Mouse (Mus musculus) hindbrain, embryonic 14.5 days (tissue): Measurements from ENCODE around the gene Jph3. TPM values are rescaled to one million over a fixed set of nuclear protein-coding genes. Genes with fewer than 3 reads are reported as not detected.

Experiments
- ATAC-seq: fragments of 200-750 bp; cut with Nextera tagmentation; 2 replicates; pipeline ENCODE4 v1.8.0; 2017; ENCODE audit warnings: moderate number of reproducible peaks, mild to moderate bottlenecking, moderate TSS enrichment, moderate library complexity; ENCODE audit not compliant: low FRiP score
- DNase-seq: peaks from one replicate; pipeline ENCODE4 v3.0.0-alpha.2; 2015; ENCODE audit warnings: low spot score
- H3K27ac ChIP-seq: fragments of 300-500 bp; sonication (generic); 2 replicates; pipeline ENCODE4 v1.5.1; 2014; ENCODE audit warnings: mild to moderate bottlenecking, moderate library complexity
- H3K27me3 ChIP-seq: fragments of 300-500 bp; sonication (generic); 2 replicates; pipeline ENCODE4 v1.6.1; 2014; ENCODE audit warnings: mild to moderate bottlenecking, low read length, mixed read lengths; ENCODE audit not compliant: control insufficient read depth, insufficient read depth
- H3K36me3 ChIP-seq: fragments of 300-500 bp; sonication (generic); replicated peaks from 2 replicates; pipeline ENCODE4 v1.6.1; 2014; ENCODE audit not compliant: control insufficient read depth, insufficient read depth
- H3K4me1 ChIP-seq: fragments of 300-500 bp; sonication (generic); replicated peaks from 2 replicates; pipeline ENCODE4 v1.6.1; 2014; ENCODE audit warnings: antibody characterized with exemption, low read length, mixed read lengths; ENCODE audit not compliant: control insufficient read depth, insufficient read depth
- H3K4me2 ChIP-seq: fragments of 300-500 bp; sonication (generic); replicated peaks from 2 replicates; pipeline ENCODE4 v1.6.1; 2014; ENCODE audit warnings: mild to moderate bottlenecking, moderate library complexity
- H3K4me3 ChIP-seq: fragments of 300-500 bp; sonication (generic); replicated peaks from 2 replicates; pipeline ENCODE4 v1.5.1; 2014; ENCODE audit warnings: mild to moderate bottlenecking, low read length
- H3K9ac ChIP-seq: fragments of 300-500 bp; sonication (generic); 2 replicates; pipeline ENCODE4 v1.6.1; 2014
- H3K9me3 ChIP-seq: fragments of 300-500 bp; sonication (generic); 2 replicates; pipeline ENCODE4 v1.6.1; 2016; ENCODE audit warnings: low read length; ENCODE audit not compliant: control insufficient read depth
- WGBS: fragments of 180-500 bp; shearing (Covaris S2); extraction: QIAGEN DNeasy Blood & Tissue Kit; methylation state at CpG from one replicate; pipeline ENCODE4 v1.1.7; 2014; 5-methylcytosine and 5-hydroxymethylcytosine counted together
- polyA plus RNA-seq: library from polyadenylated mRNA; unstranded; fragments of >200 nt; fragmentation: Nextera tagmentation; extraction: Ambion mirVana; gene quantifications from 2 replicates; pipeline ENCODE4 v1.2.1, GENCODE M21; 2014

Jph3 gene
- polyA plus RNA-seq, 1 experiment from 2014 or later, result 93.1 TPM

GRCm38 (mm10) chr8:121809524-121810155, 80.2 kb downstream of the Jph3 start:
- no peak for DNase-seq
- peaks cover 59% of the 10 kb centered on the region for H3K36me3 ChIP-seq
- WGBS, result 94% methylated on average over 11 of the region's 11 CpGs

GRCm38 (mm10) chr8:121811502-121811901, 82.1 kb downstream of the Jph3 start:
- H3K27me3 ChIP-seq, result no peaks in the 10 kb centered on the region
- H3K4me2 ChIP-seq, result no peak overlapping the region
- DNase-seq, result no peak
- peaks cover 54% of the 10 kb centered on the region for H3K36me3 ChIP-seq
- no peak overlapping the region for H3K4me3 ChIP-seq
- no peaks in the 10 kb centered on the region for H3K9me3 ChIP-seq
- no peaks in the 10 kb centered on the region for H3K4me1 ChIP-seq
- no peak for ATAC-seq
- no peak overlapping the region for H3K27ac ChIP-seq
- no peak overlapping the region for H3K9ac ChIP-seq
- 97% methylated on average over 3 of the region's 3 CpGs for WGBS

More at GRCm38 (mm10) chr8:121809524-121810155, 80.2 kb downstream of the Jph3 start:
- no peaks in the 10 kb centered on the region for H3K27me3 ChIP-seq
- no peak overlapping the region for H3K9ac ChIP-seq
- H3K9me3 ChIP-seq, result no peaks in the 10 kb centered on the region
- no peak overlapping the region for H3K27ac ChIP-seq
- ATAC-seq, result no peak
- H3K4me3 ChIP-seq, result no peak overlapping the region
- no peak overlapping the region for H3K4me2 ChIP-seq
- H3K4me1 ChIP-seq, result no peaks in the 10 kb centered on the region

GRCm38 (mm10) chr8:121811931-121812570, 82.6 kb downstream of the Jph3 start:
- Histone ChIP-seq H3K9me3 (no peaks in the 10 kb centered on the region), H3K4me3 (no peak overlapping the region), H3K27me3 (no peaks in the 10 kb centered on the region), H3K27ac (no peak overlapping the region), H3K36me3 (peaks cover 54% of the 10 kb centered on the region), H3K4me2 (no peak overlapping the region), H3K9ac (no peak overlapping the region), H3K4me1 (no peaks in the 10 kb centered on the region)
- DNase-seq (no peak), ATAC-seq (no peak)
- WGBS, result 94% methylated on average over 12 of the region's 12 CpGs

- Histone ChIP-seq H3K27me3 (no peaks in the 10 kb centered on the region), H3K4me2 (no peak overlapping the region), H3K4me1 (no peaks in the 10 kb centered on the region), H3K27ac (no peak overlapping the region), H3K4me3 (no peak overlapping the region), H3K36me3 (peaks cover 57% of the 10 kb centered on the region), H3K9ac (no peak overlapping the region), H3K9me3 (no peaks in the 10 kb centered on the region)
- DNase-seq (no peak), ATAC-seq (no peak)
- WGBS, result 84% methylated on average over 7 of the region's 7 CpGs
Observed at GRCm38 (mm10) chr8:121818226-121818625, 88.8 kb downstream of the Jph3 start.

- DNase-seq, result no peak
- Histone ChIP-seq H3K4me1 (no peaks in the 10 kb centered on the region), H3K4me2 (no peak overlapping the region), H3K27ac (no peak overlapping the region), H3K4me3 (no peak overlapping the region), H3K9me3 (no peaks in the 10 kb centered on the region), H3K9ac (no peak overlapping the region), H3K36me3 (peaks cover 38% of the 10 kb centered on the region), H3K27me3 (no peaks in the 10 kb centered on the region)
- no peak for ATAC-seq
- WGBS, result 90% methylated on average over 6 of the region's 6 CpGs
Observed at GRCm38 (mm10) chr8:121820840-121821239, 91.4 kb downstream of the Jph3 start.

GRCm38 (mm10) chr8:121821320-121821719, 91.9 kb downstream of the Jph3 start:
- no peak for ATAC-seq
- no peak overlapping the region for H3K9ac ChIP-seq
- no peak overlapping the region for H3K4me3 ChIP-seq
- H3K9me3 ChIP-seq, result no peaks in the 10 kb centered on the region
- no peaks in the 10 kb centered on the region for H3K4me1 ChIP-seq
- 90% methylated on average over 11 of the region's 11 CpGs for WGBS
- DNase-seq, result no peak
- peaks cover 33% of the 10 kb centered on the region for H3K36me3 ChIP-seq
- H3K27me3 ChIP-seq, result no peaks in the 10 kb centered on the region
- H3K4me2 ChIP-seq, result no peak overlapping the region
- no peak overlapping the region for H3K27ac ChIP-seq

- Histone ChIP-seq H3K4me1 (no peaks in the 10 kb centered on the region), H3K9ac (no peak overlapping the region), H3K27me3 (no peaks in the 10 kb centered on the region), H3K4me3 (no peak overlapping the region), H3K27ac (no peak overlapping the region), H3K9me3 (no peaks in the 10 kb centered on the region), H3K36me3 (peaks cover 31% of the 10 kb centered on the region), H3K4me2 (no peak overlapping the region)
- 91% methylated on average over 9 of the region's 9 CpGs for WGBS
- ATAC-seq, result no peak
- DNase-seq, result no peak
Observed at GRCm38 (mm10) chr8:121821770-121822169, 92.3 kb downstream of the Jph3 start.

GRCm38 (mm10) chr8:121827726-121828125, 98.3 kb downstream of the Jph3 start:
- WGBS, result 94% methylated on average over 5 of the region's 5 CpGs

GRCm38 (mm10) chr8:121828376-121829023, 99.1 kb downstream of the Jph3 start:
- Histone ChIP-seq H3K4me2 (peak overlapping the region; percentile 88), H3K9me3 (no peaks in the 10 kb centered on the region), H3K27ac (no peak overlapping the region), H3K4me1 (peaks cover 12% of the 10 kb centered on the region), H3K27me3 (no peaks in the 10 kb centered on the region), H3K36me3 (no peaks in the 10 kb centered on the region), H3K9ac (peak overlapping the region; percentile 90), H3K4me3 (peak overlapping the region; percentile 94)
- WGBS, result 39% methylated on average over 10 of the region's 10 CpGs
- ATAC-seq (no peak), DNase-seq (no peak)

More at GRCm38 (mm10) chr8:121827726-121828125, 98.3 kb downstream of the Jph3 start:
- no peak for DNase-seq
- no peaks in the 10 kb centered on the region for H3K36me3 ChIP-seq
- H3K27ac ChIP-seq, result no peak overlapping the region
- H3K4me3 ChIP-seq, result no peak overlapping the region
- ATAC-seq, result no peak
- H3K27me3 ChIP-seq, result no peaks in the 10 kb centered on the region
- peaks cover 12% of the 10 kb centered on the region for H3K4me1 ChIP-seq
- no peaks in the 10 kb centered on the region for H3K9me3 ChIP-seq
- H3K9ac ChIP-seq, result no peak overlapping the region
- H3K4me2 ChIP-seq, result peak overlapping the region; percentile 88
